Mouse (Mus musculus): Measurements from ENCODE around the gene Rab11fip4. TPM values are rescaled to one million over a fixed set of nuclear protein-coding genes. Genes with fewer than 3 reads are reported as not detected.

Rab11fip4 gene
- polyA plus RNA-seq, 1 experiment from 2014 or later = 9.1 TPM

DNA sequence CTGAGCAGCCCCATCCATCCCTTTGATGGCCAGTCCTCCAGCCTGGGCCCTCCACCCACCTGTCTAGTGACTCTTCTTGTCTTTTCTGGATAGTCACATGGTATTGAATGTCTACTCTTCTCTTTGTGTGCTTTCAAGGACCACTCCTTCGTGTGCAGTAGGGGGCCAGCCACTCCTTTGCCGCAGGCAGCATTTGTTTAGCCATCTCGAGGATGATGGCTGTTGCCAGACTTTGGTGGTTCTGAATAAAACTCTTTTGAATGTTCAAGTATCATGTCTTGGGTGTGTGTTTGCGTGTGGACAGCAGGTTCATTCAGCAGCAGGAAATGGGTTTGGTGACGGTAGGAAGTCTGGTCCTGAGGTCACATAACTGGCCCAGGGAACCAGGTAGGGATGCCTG is 140.5 kb downstream of the Rab11fip4 start:
- H3K4me2 ChIP-seq (ENCODE audit: low read length) = no peak overlapping the region
- H3K9me3 ChIP-seq (replicated peaks; ENCODE audit: low read length) = no peaks in the 10 kb centered on the region
- H3K4me3 ChIP-seq (replicated peaks; ENCODE audit: low read depth, low read length) = no peak overlapping the region
- H3K9ac ChIP-seq (ENCODE audit: low read depth, low read length) = no peak overlapping the region
- H3K4me1 ChIP-seq (replicated peaks; ENCODE audit: insufficient read depth, low read length) = peaks cover 1% of the 10 kb centered on the region; the same call in 1 of the 2 replicates
- no peak overlapping the region for H3K27ac ChIP-seq
- DNase-seq (ENCODE audit: low spot score) (no peak), ATAC-seq (replicated peaks; ENCODE audit: low FRiP score, low read depth) (no peak)
- 88% methylated on average over 5 of the region's 5 CpGs for WGBS
- H3K36me3 ChIP-seq (ENCODE audit: insufficient read depth, low read length) = no peaks in the 10 kb centered on the region
- H3K27me3 ChIP-seq (ENCODE audit: insufficient read depth, low read length) = no peaks in the 10 kb centered on the region
- TF ChIP-seq CTCF (IDR thresholded peaks at IDR 0.05; ENCODE audit: low read depth) = no peak

DNA sequence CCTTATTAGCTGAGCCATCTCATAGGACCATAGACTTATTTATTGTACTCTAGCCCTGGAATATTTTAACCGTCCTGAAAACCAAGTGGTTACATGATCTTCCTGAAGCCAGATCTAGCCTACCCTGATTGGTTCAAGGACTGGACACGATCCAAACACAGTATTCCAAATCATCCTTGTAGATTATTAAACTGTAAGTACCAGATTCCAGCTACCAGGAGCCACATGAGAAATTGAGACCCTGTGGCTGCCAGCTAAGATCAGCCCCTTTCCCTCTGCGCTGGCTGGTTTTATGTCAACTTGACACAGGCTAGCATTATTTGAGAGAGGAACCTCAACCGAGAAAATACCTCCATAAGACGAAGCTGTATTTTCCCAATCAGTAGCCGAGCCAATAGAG is 142.0 kb downstream of the Rab11fip4 start:
- no peak overlapping the region for H3K4me2 ChIP-seq (ENCODE audit: low read length)
- ATAC-seq (replicated peaks; ENCODE audit: low FRiP score, low read depth) (no peak), DNase-seq (ENCODE audit: low spot score) (no peak)
- no peaks in the 10 kb centered on the region for H3K9me3 ChIP-seq (replicated peaks; ENCODE audit: low read length)
- H3K9ac ChIP-seq (ENCODE audit: low read depth, low read length) = no peak overlapping the region
- no peak overlapping the region for H3K4me3 ChIP-seq (replicated peaks; ENCODE audit: low read depth, low read length)
- WGBS = 77% methylated on average over 6 of the region's 6 CpGs
- no peaks in the 10 kb centered on the region for H3K36me3 ChIP-seq (ENCODE audit: insufficient read depth, low read length)
- TF ChIP-seq CTCF (IDR thresholded peaks at IDR 0.05; ENCODE audit: low read depth) = no peak
- H3K4me1 ChIP-seq (replicated peaks; ENCODE audit: insufficient read depth, low read length) = peaks cover 16% of the 10 kb centered on the region
- no peak overlapping the region for H3K27ac ChIP-seq
- no peaks in the 10 kb centered on the region for H3K27me3 ChIP-seq (ENCODE audit: insufficient read depth, low read length)

DNA sequence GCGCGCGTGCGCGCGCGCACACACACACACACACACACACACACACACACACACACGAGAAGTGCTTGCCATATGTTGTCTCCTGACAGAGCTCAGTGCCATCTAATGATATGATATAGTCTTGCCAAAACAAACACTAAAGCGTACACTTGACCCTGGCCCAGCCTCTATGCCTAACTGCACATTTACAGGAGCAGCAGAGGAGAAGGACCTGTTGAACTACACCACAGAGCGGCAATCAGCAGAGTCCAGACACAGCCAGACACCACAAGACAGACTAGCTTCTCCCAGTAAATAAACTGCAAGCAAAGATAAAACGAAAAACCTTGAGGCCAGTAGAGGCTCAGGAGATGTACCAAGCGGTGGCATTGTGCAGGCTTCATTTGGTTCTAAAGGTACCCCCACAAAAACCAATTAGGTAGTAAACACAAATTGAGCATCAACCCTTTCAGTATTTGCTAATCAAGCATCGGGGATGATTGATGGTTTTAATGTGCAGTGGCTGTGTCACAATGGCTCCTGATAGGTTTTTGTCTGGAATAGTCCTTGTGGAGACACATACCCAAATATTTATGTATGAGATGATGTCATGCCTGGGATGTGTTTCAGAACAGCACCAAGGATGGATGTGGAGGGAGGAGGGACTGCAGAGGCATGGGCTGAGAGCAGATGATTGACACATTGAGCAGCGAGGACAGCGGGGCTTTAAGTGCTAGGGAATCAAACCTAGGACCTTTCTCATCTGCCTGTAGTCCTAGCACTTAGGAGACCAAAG is 145.4 kb downstream of the Rab11fip4 start:
- WGBS = 76% methylated on average over 15 of the region's 15 CpGs
- TF ChIP-seq CTCF (IDR thresholded peaks at IDR 0.05; ENCODE audit: low read depth) = peak; percentile 43; the same call in 1 of the 2 replicates
- H3K27ac ChIP-seq = no peak overlapping the region
- H3K4me2 ChIP-seq (ENCODE audit: low read length) = no peak overlapping the region
- H3K9ac ChIP-seq (ENCODE audit: low read depth, low read length) = no peak overlapping the region
- no peaks in the 10 kb centered on the region for H3K9me3 ChIP-seq (replicated peaks; ENCODE audit: low read length)
- peak; percentile 67 for DNase-seq (ENCODE audit: low spot score)
- no peaks in the 10 kb centered on the region for H3K36me3 ChIP-seq (ENCODE audit: insufficient read depth, low read length)
- no peaks in the 10 kb centered on the region for H3K27me3 ChIP-seq (ENCODE audit: insufficient read depth, low read length)
- no peak overlapping the region for H3K4me3 ChIP-seq (replicated peaks; ENCODE audit: low read depth, low read length)
- peaks cover 34% of the 10 kb centered on the region for H3K4me1 ChIP-seq (replicated peaks; ENCODE audit: insufficient read depth, low read length)
- ATAC-seq (replicated peaks; ENCODE audit: low FRiP score, low read depth) = peak; percentile 52; the same call in 1 of the 2 replicates

DNA sequence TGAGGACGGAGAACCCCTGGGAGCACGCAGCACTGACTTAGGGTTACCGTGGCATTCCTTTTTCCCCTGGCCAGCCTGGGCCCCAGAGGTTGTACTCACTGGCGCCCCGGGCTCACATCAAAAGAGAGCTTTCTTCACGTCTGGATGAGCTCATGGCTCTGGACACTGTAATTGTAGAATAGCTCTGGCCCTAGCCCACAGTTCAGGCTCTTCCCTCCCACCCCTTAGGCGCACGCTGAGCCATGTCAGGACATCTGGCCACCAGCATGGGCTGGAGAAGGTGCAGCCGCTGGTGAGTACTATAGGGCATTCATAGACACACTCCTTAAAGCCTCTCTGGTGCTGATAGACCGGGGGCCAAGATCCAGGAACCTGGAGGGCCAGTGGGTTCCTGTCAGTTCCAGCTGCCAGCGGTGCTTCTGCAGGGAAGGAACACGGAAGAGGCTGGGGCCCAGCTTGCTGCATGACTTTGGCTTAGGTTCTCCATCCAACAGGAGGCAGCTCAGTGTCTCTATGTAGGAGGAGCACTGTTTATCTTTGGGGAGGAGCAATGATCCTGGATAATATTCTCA is 146.2 kb downstream of the Rab11fip4 start:
- Histone ChIP-seq H3K4me3 (replicated peaks; ENCODE audit: low read depth, low read length) (no peak overlapping the region), H3K9me3 (replicated peaks; ENCODE audit: low read length) (no peaks in the 10 kb centered on the region), H3K27me3 (ENCODE audit: insufficient read depth, low read length) (no peaks in the 10 kb centered on the region), H3K4me1 (replicated peaks; ENCODE audit: insufficient read depth, low read length) (peaks cover 34% of the 10 kb centered on the region), H3K27ac (peak overlapping the region; percentile 3; the same call in 1 of the 2 replicates), H3K4me2 (ENCODE audit: low read length) (no peak overlapping the region), H3K36me3 (ENCODE audit: insufficient read depth, low read length) (no peaks in the 10 kb centered on the region), H3K9ac (ENCODE audit: low read depth, low read length) (no peak overlapping the region)
- peak; percentile 66 for DNase-seq (ENCODE audit: low spot score)
- no peak for TF ChIP-seq CTCF (IDR thresholded peaks at IDR 0.05; ENCODE audit: low read depth)
- ATAC-seq (replicated peaks; ENCODE audit: low FRiP score, low read depth) = peak; percentile 54; the same call in 1 of the 2 replicates
- WGBS = 36% methylated on average over 12 of the region's 12 CpGs

DNA sequence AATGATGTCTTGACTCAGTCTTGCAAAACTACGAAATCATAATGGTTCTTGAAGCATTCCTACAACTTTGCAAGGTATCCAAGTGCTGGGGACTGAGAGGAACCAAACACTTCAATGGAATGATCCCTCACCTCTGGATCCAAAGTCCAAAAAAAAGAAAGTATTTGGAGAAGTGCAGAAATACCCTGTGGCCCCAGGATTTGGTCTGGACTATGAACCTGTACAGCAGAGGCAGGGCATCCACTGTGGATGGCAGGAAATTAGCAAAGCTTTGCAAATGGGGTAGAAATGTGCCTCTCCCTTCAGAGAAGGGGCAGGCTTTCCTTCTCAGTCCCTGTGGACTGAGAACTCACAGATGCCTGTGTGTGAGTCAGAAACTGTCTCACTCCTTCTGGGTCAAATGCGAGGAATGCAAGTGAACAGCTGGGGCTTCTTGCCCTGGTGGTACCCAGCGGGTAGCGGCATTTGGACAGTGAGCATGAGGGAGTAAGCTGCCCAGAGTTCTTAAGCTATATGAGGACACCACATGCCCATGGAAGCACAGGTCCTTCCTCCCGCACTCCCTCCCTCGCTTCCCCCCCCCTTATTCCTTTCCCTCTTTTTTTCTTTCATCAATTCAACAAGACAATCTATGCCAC is 147.0 kb downstream of the Rab11fip4 start:
- Histone ChIP-seq H3K27ac (peak overlapping the region; percentile 83), H3K9me3 (replicated peaks; ENCODE audit: low read length) (no peaks in the 10 kb centered on the region), H3K36me3 (ENCODE audit: insufficient read depth, low read length) (no peaks in the 10 kb centered on the region), H3K9ac (ENCODE audit: low read depth, low read length) (no peak overlapping the region), H3K4me1 (replicated peaks; ENCODE audit: insufficient read depth, low read length) (peaks cover 34% of the 10 kb centered on the region), H3K4me2 (ENCODE audit: low read length) (no peak overlapping the region), H3K4me3 (replicated peaks; ENCODE audit: low read depth, low read length) (no peak overlapping the region), H3K27me3 (ENCODE audit: insufficient read depth, low read length) (no peaks in the 10 kb centered on the region)
- TF ChIP-seq CTCF (IDR thresholded peaks at IDR 0.05; ENCODE audit: low read depth) = no peak
- no peak for DNase-seq (ENCODE audit: low spot score)
- 77% methylated on average over 6 of the region's 6 CpGs for WGBS
- no peak for ATAC-seq (replicated peaks; ENCODE audit: low FRiP score, low read depth)

DNA sequence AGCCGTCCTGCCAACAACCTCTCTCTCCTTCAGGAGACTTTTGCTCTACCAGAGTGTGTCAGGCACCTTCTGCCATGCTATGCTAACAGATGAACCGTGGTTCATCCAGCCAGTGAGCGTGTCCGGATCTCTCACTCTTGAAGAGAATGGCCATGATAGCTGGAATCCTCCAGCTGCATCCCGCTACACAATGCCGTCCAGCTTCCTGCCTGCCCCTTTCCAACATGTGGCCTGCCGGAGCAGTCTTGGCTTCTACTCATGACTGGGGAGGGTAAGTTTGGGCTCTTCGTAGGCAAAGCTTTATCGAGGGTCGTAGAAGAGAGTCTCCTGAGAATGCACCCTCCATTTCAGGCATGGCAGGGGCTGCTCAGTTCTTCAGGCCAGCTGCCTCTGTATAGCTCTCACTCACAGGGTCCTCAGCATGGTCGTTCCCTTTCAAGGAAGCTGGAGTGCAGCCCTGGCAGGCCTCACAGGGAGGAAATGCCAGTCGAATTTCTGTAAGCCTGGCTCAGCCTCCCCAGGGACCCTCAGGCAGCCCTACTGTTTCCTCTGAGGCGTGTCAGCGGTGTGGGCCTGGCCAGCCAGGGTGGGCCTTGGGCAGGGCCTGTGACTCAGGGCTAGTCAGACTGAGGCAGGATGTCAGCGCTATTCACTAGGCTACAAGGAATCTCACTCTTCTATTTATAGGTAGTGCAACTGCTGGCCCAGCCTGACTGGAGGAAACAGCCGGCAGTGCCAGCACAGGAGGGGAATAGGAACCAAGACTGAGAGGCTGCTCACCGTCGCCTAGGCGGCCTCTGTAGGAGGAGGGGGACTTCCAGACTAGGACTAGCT is 147.9 kb downstream of the Rab11fip4 start:
- no peak overlapping the region for H3K4me2 ChIP-seq (ENCODE audit: low read length)

More for the DNA sequence above, 147.9 kb downstream of the Rab11fip4 start:
- ATAC-seq (replicated peaks; ENCODE audit: low FRiP score, low read depth) = peak; percentile 80
- Histone ChIP-seq H3K9ac (ENCODE audit: low read depth, low read length) (no peak overlapping the region), H3K27me3 (ENCODE audit: insufficient read depth, low read length) (no peaks in the 10 kb centered on the region), H3K36me3 (ENCODE audit: insufficient read depth, low read length) (no peaks in the 10 kb centered on the region), H3K4me3 (replicated peaks; ENCODE audit: low read depth, low read length) (no peak overlapping the region), H3K9me3 (replicated peaks; ENCODE audit: low read length) (no peaks in the 10 kb centered on the region), H3K4me1 (replicated peaks; ENCODE audit: insufficient read depth, low read length) (peaks cover 34% of the 10 kb centered on the region), H3K27ac (peak overlapping the region; percentile 83)
- 46% methylated on average over 19 of the region's 19 CpGs for WGBS
- TF ChIP-seq CTCF (IDR thresholded peaks at IDR 0.05; ENCODE audit: low read depth) = no peak
- peak; percentile 78 for DNase-seq (ENCODE audit: low spot score)

Measured in kidney, postnatal 0 days (tissue).